Mouse (Mus musculus) heart, embryonic 15.5 days (tissue): ENCODE results near the gene Alg9. TPM values are rescaled to one million over a fixed set of nuclear protein-coding genes. Genes with fewer than 3 reads are reported as not detected.

Experiments
- ATAC-seq: fragments of 200-750 bp; cut with Nextera tagmentation; replicated peaks from 2 replicates; pipeline ENCODE4 v1.8.0; 2017; ENCODE audit warnings: low read depth, moderate TSS enrichment; ENCODE audit not compliant: insufficient number of reproducible peaks, insufficient read depth, low FRiP score
- H3K27ac ChIP-seq: fragments of 300-500 bp; sonication (generic); 2 replicates; pipeline ENCODE4 v1.5.1; 2015; ENCODE audit warnings: mild to moderate bottlenecking, inconsistent platforms
- H3K27me3 ChIP-seq: fragments of 300-500 bp; sonication (generic); 2 replicates; pipeline ENCODE4 v1.6.1; 2015; ENCODE audit warnings: inconsistent platforms
- H3K36me3 ChIP-seq: fragments of 300-500 bp; sonication (generic); 2 replicates; pipeline ENCODE4 v1.6.1; 2015; ENCODE audit warnings: mild to moderate bottlenecking, inconsistent platforms
- H3K4me1 ChIP-seq: fragments of 300-500 bp; sonication (generic); replicated peaks from 2 replicates; pipeline ENCODE4 v1.6.1; 2015; ENCODE audit warnings: inconsistent platforms
- H3K4me2 ChIP-seq: fragments of 300-500 bp; sonication (generic); 2 replicates; pipeline ENCODE4 v1.6.1; 2015; ENCODE audit warnings: inconsistent platforms, mild to moderate bottlenecking, moderate library complexity
- H3K4me3 ChIP-seq: fragments of 300-500 bp; sonication (generic); 2 replicates; pipeline ENCODE4 v1.5.1; 2015; ENCODE audit warnings: mild to moderate bottlenecking, inconsistent platforms
- H3K9ac ChIP-seq: fragments of 300-500 bp; sonication (generic); 2 replicates; pipeline ENCODE4 v1.6.1; 2015; ENCODE audit warnings: mild to moderate bottlenecking, inconsistent platforms
- H3K9me3 ChIP-seq: fragments of 300-500 bp; sonication (generic); replicated peaks from 2 replicates; pipeline ENCODE4 v1.6.1; 2016; ENCODE audit warnings: inconsistent platforms
- WGBS: fragments of 180-500 bp; shearing (Covaris S2); methylation state at CpG from one replicate; pipeline ENCODE4 v1.1.7; 2015; ENCODE audit warnings: mixed read lengths; 5-methylcytosine and 5-hydroxymethylcytosine counted together
- polyA plus RNA-seq: library from polyadenylated mRNA; unstranded; fragments of >200 nt; fragmentation: Nextera tagmentation; extraction: Ambion mirVana; gene quantifications from 2 replicates; pipeline ENCODE4 v1.2.1, GENCODE M21; 2015

Gene Alg9
- polyA plus RNA-seq, 1 experiment from 2014 or later = 20.7 TPM

DNA sequence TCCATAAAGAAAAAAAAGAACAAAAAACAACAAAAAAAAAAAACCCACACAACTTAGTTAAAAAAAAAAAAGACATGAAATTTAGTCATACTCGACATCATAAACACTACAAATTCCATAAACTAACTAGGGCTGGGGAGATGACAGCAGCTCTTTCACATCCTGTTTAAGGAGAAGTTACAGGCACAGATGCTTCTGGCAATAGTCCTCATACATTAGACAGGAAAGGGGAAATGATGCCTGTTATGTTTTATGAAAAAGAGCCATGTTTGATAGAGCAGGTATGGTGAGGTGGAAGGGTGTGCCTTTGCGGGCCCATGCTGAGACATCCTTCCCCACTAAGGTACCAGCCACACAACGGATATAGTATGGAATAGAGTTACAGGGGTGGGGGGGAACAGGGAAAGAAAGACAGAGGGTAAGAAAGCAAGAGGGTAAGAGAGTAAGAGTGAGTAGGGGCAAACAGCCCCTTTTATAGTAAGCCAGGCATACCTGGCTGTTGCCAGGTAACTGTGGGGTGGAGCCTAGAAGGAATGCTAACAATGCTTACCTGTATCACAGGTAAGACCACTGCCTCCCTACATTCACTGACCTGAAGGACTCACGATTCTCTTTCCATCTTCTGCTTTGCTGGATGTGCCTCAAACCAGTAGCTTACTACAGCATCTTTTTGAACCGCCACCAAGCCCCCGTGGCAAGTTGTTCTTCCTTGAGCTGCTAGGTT, 13.1 kb upstream of the Alg9 start:
- H3K36me3 ChIP-seq = no peaks in the 10 kb centered on the region
- no peaks in the 10 kb centered on the region for H3K27me3 ChIP-seq
- no peak for ATAC-seq
- no peak overlapping the region for H3K4me3 ChIP-seq
- H3K4me2 ChIP-seq = no peak overlapping the region
- H3K4me1 ChIP-seq = no peaks in the 10 kb centered on the region
- H3K27ac ChIP-seq = no peak overlapping the region
- 60% methylated on average over 6 of the region's 6 CpGs for WGBS
- no peaks in the 10 kb centered on the region for H3K9me3 ChIP-seq
- H3K9ac ChIP-seq = no peak overlapping the region

DNA sequence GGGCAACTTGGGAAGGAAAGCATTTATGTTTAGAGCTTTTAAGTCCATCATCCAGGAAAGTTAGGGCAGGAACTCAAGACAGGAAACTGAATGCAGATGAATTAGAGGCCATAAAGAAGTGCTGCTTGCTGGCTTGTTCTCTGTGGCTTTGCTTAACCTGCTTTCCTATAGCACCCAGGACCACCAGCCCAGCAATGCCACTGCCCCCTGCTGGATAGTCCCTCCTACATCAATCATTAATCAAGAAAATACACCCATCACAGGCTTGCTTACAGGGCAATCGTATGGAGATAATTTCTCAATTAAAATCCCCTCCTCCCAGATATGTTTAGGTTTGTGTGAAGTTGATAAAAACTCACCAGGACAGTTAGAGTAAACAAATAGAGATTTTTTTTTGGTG, 11.5 kb upstream of the Alg9 start:
- Histone ChIP-seq H3K9ac (no peak overlapping the region), H3K27me3 (no peaks in the 10 kb centered on the region), H3K9me3 (no peaks in the 10 kb centered on the region), H3K4me1 (peaks cover 5% of the 10 kb centered on the region), H3K4me3 (no peak overlapping the region), H3K4me2 (no peak overlapping the region), H3K27ac (no peak overlapping the region), H3K36me3 (no peaks in the 10 kb centered on the region)
- no peak for ATAC-seq
- WGBS = 64% methylated on average over 1 of the region's 1 CpGs

DNA sequence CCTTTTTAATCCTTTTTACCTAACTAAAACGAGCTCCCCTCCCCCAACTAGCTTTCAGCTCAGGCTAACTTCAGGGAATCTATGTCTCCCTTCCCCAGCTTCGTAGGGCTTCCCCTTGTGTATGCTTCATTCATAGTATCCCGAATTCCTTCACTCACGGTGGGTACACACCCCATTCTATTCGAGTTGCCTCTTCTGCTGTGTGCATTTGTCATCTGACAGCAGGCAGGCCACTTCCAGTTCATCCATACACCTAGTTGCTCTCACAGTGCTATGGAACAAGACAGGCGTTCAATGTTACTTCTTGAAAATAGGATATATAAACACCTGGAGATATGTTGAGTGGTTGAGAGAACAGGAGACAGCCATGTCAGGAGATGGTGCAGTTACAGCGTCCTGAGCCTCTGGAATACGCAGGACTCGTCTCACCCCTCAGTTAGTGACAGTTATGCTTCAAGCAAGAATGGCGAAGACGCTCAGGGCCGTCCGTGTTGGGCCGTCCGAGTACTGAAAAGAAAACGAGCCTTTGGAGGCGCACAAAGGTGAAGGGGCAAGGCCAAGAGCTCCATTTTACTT, 7.2 kb upstream of the Alg9 start:
- H3K4me1 ChIP-seq = peaks cover 18% of the 10 kb centered on the region
- peak overlapping the region; percentile 79 for H3K4me3 ChIP-seq
- H3K27ac ChIP-seq = peak overlapping the region; percentile 98
- WGBS = 5% methylated on average over 17 of the region's 17 CpGs
- H3K4me2 ChIP-seq = peak overlapping the region; percentile 88
- H3K9me3 ChIP-seq = no peaks in the 10 kb centered on the region
- H3K9ac ChIP-seq = peak overlapping the region; percentile 74
- no peaks in the 10 kb centered on the region for H3K27me3 ChIP-seq
- no peaks in the 10 kb centered on the region; the same call in 1 of the 2 replicates for H3K36me3 ChIP-seq
- no peak for ATAC-seq

DNA sequence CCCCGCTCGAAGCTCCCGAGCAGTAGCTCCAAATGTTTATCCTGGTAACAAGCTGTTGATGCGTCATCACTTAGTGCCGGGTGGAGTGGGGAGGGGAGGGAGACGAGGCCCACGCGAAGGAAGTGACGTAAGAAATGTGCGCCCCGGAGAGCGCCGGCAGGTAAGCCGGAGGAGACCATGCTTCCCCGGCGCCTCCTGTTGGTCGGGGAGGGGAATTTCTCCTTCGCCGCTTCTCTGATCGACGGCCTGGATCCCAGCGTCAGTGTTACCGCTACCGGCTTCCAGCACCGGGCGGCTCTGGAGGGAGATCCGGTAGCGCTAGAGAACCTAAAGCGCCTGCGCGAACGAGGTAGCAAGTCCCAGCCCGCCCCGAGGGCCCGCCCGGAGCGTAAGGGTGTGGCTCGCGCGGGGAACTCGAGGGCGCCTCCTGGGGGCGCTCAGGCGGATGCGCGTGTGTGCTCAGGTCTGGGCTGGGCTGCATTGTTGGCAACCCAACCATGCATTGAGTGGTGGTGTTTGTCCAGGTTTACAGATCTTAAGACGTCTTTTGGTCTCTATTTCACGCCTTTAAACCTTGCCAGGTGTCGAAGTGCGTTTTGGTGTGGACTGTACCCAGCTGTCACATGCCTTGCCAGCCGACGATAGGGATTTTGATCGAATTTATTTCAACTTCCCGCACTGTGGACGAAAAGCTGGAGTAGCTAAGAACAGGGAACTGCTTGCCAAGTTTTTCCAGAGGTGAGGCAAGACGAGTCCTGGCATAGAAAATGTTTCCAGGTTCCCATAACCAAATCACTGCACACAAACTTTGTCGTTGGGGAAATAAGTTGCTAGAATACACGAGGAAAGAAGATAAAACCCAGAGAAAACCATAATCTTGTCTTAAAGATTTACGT, 6.5 kb upstream of the Alg9 start, which contains the start of gene Fdxacb1:
TSS of gene Fdxacb1 (plus strand) at position 130 of the 896 bp plus-strand sequence.
- Histone ChIP-seq H3K9ac (peak within 1 kb of the TSS; percentile 74), H3K9me3 (no peaks in the 10 kb centered on the region), H3K36me3 (no peaks in the 10 kb centered on the region; the same call in 1 of the 2 replicates), H3K27me3 (no peaks in the 10 kb centered on the region), H3K27ac (peak within 1 kb of the TSS; percentile 98), H3K4me1 (peaks cover 18% of the 10 kb centered on the region), H3K4me2 (peak within 1 kb of the TSS; percentile 88), H3K4me3 (peak within 1 kb of the TSS; percentile 79)
- ATAC-seq = peak; percentile 98
- 3% methylated on average over 59 of the region's 59 CpGs for WGBS

DNA sequence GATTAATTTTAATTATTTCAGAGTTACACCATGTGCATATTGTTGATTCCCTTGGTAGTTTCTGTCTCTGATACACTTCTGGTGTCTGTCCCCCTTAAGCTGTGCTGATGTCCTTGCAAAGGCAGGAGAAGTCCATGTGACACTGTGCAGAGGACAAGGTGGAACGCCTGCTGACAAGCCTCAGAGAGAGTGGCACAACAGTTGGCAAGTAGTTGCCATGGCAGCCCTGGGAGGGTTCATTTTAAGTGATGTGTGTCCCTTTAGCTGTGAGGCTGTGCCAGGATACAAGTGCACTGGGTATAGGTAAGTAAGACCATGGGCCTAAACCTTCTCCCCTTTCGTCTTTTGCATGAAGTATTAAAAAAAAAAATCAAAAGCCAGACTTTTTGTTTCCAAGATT, 4.8 kb upstream of the Alg9 start:
- peaks cover 26% of the 10 kb centered on the region for H3K4me1 ChIP-seq
- no peak overlapping the region for H3K4me3 ChIP-seq
- H3K4me2 ChIP-seq = no peak overlapping the region
- no peak overlapping the region for H3K27ac ChIP-seq
- no peaks in the 10 kb centered on the region for H3K9me3 ChIP-seq
- no peaks in the 10 kb centered on the region for H3K27me3 ChIP-seq
- no peak for ATAC-seq
- WGBS = 74% methylated on average over 2 of the region's 2 CpGs
- H3K36me3 ChIP-seq = no peaks in the 10 kb centered on the region; the same call in 1 of the 2 replicates
- no peak overlapping the region for H3K9ac ChIP-seq

DNA sequence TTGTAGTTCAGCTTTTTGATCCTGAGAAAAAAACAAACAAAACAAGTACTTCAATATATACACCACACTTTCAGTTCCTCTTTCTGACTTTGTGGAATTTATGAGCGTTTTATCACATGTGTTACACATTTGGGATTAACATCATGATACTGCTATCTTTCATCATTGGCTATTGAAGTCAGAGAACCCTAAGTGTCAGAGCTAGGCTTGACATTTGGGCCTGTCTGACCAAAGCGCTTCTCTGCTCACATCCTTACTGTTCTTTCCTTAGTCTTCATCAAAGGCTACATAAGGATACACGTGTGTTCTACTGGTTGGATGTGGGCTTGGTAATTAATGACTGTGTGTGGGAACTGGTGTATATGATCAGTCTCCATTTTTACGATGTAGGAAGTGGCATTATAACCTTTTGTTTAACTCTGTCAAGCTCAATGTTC, 775 bp upstream of the Alg9 start:
- no peak overlapping the region for H3K9ac ChIP-seq
- no peak overlapping the region for H3K27ac ChIP-seq
- no peaks in the 10 kb centered on the region for H3K27me3 ChIP-seq
- peaks cover 25% of the 10 kb centered on the region for H3K4me1 ChIP-seq
- H3K9me3 ChIP-seq = no peaks in the 10 kb centered on the region
- no peak for ATAC-seq
- H3K36me3 ChIP-seq = peaks cover 9% of the 10 kb centered on the region
- H3K4me2 ChIP-seq = peak overlapping the region; percentile 79
- 64% methylated on average over 4 of the region's 4 CpGs for WGBS
- no peak overlapping the region for H3K4me3 ChIP-seq

DNA sequence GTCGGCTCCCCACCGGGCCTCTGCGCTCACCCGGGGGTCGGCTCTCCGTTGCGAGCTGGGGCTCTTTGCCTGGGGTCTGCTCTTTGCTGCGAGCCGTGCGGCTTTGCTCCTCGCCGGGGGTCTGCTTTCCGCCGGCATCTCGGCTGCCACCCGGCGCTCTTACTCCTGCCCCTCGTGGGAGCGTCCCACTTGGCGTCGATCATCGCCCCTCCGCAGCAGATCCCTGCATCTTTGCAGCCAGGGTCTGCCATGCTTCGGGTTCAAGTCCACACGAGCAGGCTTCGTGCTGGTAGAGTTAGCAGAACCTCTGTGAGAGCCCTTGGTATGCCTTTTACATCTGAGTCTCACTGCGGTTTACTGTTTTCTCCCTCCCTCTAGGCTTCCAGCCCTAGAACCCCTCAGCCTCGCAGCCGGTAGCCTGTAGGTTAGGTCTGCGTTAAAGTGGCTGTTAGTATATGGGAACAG, 875 bp downstream of the Alg9 start:
- Histone ChIP-seq H3K27me3 (no peaks in the 10 kb centered on the region), H3K9ac (peak overlapping the region; percentile 92), H3K27ac (peak overlapping the region; percentile 58), H3K4me3 (peak overlapping the region; percentile 72), H3K4me1 (peaks cover 17% of the 10 kb centered on the region), H3K36me3 (peaks cover 25% of the 10 kb centered on the region), H3K9me3 (no peaks in the 10 kb centered on the region), H3K4me2 (peak overlapping the region; percentile 79)
- peak; percentile 39; the same call in 1 of the 2 replicates for ATAC-seq
- under 1% methylated on average over 23 of the region's 30 CpGs for WGBS

DNA sequence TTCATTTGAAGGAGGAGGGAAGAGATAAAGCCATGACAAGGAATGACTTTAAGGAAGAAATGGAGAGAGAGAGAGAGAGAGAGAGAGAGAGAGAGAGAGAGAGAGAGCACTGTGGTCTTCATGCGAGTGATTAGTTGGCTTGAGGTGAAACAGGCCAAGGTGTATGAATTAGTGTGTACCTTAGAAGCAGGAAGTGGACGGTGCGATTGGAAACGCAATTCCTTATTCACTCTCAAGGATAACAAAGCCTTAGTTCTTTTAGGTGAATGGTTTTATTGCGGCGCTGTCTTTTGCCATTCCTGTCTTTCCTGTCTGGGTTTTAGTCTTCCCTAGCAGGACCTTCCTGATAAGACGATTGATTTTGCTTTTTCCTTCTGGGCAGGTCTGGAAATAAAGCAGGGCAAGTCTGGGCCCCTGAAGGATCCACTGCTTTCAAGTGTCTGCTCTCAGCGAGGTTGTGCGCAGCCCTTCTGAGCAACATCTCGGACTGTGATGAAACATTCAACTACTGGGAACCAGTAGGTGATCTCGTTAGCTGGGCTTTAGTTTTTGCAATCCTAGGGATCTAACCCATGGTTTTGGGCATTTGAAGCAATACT, 1.4 kb downstream of the Alg9 start:
- Histone ChIP-seq H3K36me3 (peaks cover 31% of the 10 kb centered on the region), H3K9ac (peak overlapping the region; percentile 92), H3K4me1 (peaks cover 17% of the 10 kb centered on the region), H3K27me3 (no peaks in the 10 kb centered on the region), H3K27ac (no peak overlapping the region), H3K9me3 (no peaks in the 10 kb centered on the region), H3K4me3 (peak overlapping the region; percentile 72), H3K4me2 (peak overlapping the region; percentile 79)
- 58% methylated on average over 11 of the region's 11 CpGs for WGBS
- ATAC-seq = no peak

DNA sequence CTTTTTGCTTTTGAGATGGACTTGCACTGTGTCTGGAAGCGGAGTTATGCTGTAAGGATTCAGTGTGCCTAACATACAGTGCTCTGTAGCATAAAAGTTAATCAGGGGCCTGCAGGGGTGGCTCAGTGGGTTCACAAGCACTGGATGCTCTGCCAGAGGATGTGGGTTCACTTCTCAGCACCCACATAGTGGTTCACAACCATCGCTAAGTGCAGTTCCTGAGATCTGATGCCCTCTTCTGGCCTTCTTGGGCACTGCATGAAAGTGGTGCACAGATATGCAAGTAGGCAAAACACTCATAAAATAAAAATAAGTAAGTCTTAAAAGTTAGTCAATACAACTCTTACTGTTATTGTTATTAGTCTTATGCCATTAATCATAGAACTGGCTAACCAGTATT, 7.3 kb downstream of the Alg9 start:
- Histone ChIP-seq H3K4me2 (no peak overlapping the region), H3K27ac (no peak overlapping the region), H3K9ac (no peak overlapping the region), H3K27me3 (no peaks in the 10 kb centered on the region), H3K36me3 (peaks cover 76% of the 10 kb centered on the region), H3K4me1 (no peaks in the 10 kb centered on the region), H3K4me3 (no peak overlapping the region), H3K9me3 (no peaks in the 10 kb centered on the region)
- ATAC-seq = no peak
- 84% methylated on average over 2 of the region's 2 CpGs for WGBS

DNA sequence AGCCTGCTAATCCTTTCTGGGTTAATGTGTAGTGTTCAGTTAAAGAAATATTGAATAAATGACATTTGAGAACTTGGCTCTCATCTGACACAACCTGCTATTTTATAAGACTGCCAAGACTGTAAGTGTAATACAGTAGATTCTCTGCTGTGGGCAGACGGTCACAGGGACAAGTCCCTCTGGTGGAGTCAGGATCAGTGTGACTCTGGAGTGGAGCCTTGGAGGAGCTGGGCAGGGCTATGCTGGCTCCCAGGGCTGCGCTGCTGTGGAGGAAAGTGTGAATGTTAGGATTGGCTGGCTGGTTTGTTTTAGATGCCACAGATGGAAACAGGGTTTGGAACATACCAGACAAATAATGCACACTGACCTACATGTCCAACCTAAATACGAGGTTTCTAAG, 20.4 kb downstream of the Alg9 start:
- Histone ChIP-seq H3K4me1 (no peaks in the 10 kb centered on the region), H3K27ac (no peak overlapping the region), H3K9me3 (no peaks in the 10 kb centered on the region), H3K27me3 (no peaks in the 10 kb centered on the region), H3K36me3 (peaks cover 21% of the 10 kb centered on the region), H3K9ac (no peak overlapping the region), H3K4me2 (no peak overlapping the region), H3K4me3 (no peak overlapping the region)
- no peak for ATAC-seq
- 91% methylated on average over 3 of the region's 3 CpGs for WGBS

DNA sequence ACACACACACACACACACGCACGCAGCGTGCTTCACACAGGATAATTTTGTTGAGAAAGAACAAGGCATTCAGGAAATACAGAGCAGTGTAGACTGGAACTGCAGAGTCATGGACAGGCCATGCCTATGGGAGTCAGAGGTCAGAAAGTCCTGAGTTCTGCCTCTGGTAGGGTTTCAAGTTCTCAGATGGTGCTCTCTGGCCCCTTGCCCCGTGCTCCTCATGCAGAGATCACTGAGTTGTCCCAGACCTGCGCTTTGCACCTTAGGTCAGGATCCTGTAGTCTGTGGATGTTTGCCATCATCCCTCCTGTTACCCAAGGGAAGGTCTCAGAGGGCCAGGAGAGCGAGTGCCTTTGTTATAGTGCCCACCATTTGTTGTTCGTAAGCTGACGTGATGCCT, 22.0 kb downstream of the Alg9 start:
- H3K9me3 ChIP-seq = no peaks in the 10 kb centered on the region
- 91% methylated on average over 8 of the region's 8 CpGs for WGBS
- no peaks in the 10 kb centered on the region for H3K4me1 ChIP-seq
- H3K27me3 ChIP-seq = no peaks in the 10 kb centered on the region
- no peak overlapping the region for H3K4me2 ChIP-seq
- no peak overlapping the region for H3K9ac ChIP-seq
- no peak overlapping the region for H3K4me3 ChIP-seq
- H3K36me3 ChIP-seq = peaks cover 23% of the 10 kb centered on the region
- ATAC-seq = no peak
- no peak overlapping the region for H3K27ac ChIP-seq
